Mouse (Mus musculus): ENCODE data around the gene Fubp1. TPM values are rescaled to one million over a fixed set of nuclear protein-coding genes. Genes with fewer than 3 reads are reported as not detected.

Fubp1 gene
- polyA plus RNA-seq, 1 experiment = 254 TPM

GRCm38 (mm10) chr3:152264830-152265229 is 54.6 kb downstream of the Fubp1 start:
- no peak overlapping the region for H3K27ac ChIP-seq (ENCODE audit: control insufficient read depth, insufficient read depth, low read length)
- DNase-seq = no peak
- WGBS = 79% methylated on average over 12 of the region's 12 CpGs

GRCm38 (mm10) chr3:152265351-152266035 is 55.3 kb downstream of the Fubp1 start:
- no peaks in the 10 kb centered on the region for H3K36me3 ChIP-seq (ENCODE audit: control insufficient read depth, insufficient read depth, low read length)
- WGBS = 4% methylated on average over 63 of the region's 63 CpGs
- peaks cover 13% of the 10 kb centered on the region for H3K4me1 ChIP-seq (replicated peaks; ENCODE audit: control insufficient read depth, insufficient read depth, low read length)
- no peak for DNase-seq
- H3K27me3 ChIP-seq (ENCODE audit: control insufficient read depth, insufficient read depth, low read length) = peaks cover 12% of the 10 kb centered on the region
- TF ChIP-seq POLR2A (IDR thresholded peaks at IDR 0.05; ENCODE audit: control insufficient read depth, extremely low read depth, insufficient read depth, low read length, poor library complexity) = no peak
- no peak for TF ChIP-seq CTCF (IDR thresholded peaks at IDR 0.05; ENCODE audit: borderline replicate concordance, control insufficient read depth, extremely low read depth, insufficient read depth, low read length, poor library complexity)
- no peak overlapping the region for H3K27ac ChIP-seq (ENCODE audit: control insufficient read depth, insufficient read depth, low read length)
- no peak overlapping the region for H3K4me3 ChIP-seq (ENCODE audit: control insufficient read depth, insufficient read depth, low read length)

More at GRCm38 (mm10) chr3:152264830-152265229, 54.6 kb downstream of the Fubp1 start:
- TF ChIP-seq CTCF (IDR thresholded peaks at IDR 0.05; ENCODE audit: borderline replicate concordance, control insufficient read depth, extremely low read depth, insufficient read depth, low read length, poor library complexity) (no peak), POLR2A (IDR thresholded peaks at IDR 0.05; ENCODE audit: control insufficient read depth, extremely low read depth, insufficient read depth, low read length, poor library complexity) (no peak)
- Histone ChIP-seq H3K4me3 (ENCODE audit: control insufficient read depth, insufficient read depth, low read length) (no peak overlapping the region), H3K4me1 (replicated peaks; ENCODE audit: control insufficient read depth, insufficient read depth, low read length) (peaks cover 13% of the 10 kb centered on the region), H3K36me3 (ENCODE audit: control insufficient read depth, insufficient read depth, low read length) (no peaks in the 10 kb centered on the region), H3K27me3 (ENCODE audit: control insufficient read depth, insufficient read depth, low read length) (peaks cover 12% of the 10 kb centered on the region)

GRCm38 (mm10) chr3:152266036-152266421 is 55.8 kb downstream of the Fubp1 start, which contains the start of gene Nexn:
TSS of gene Nexn (minus strand) at chr3:152266350.
- peaks cover 13% of the 10 kb centered on the region for H3K4me1 ChIP-seq (replicated peaks; ENCODE audit: control insufficient read depth, insufficient read depth, low read length)
- no peak for DNase-seq
- H3K27me3 ChIP-seq (ENCODE audit: control insufficient read depth, insufficient read depth, low read length) = peaks cover 12% of the 10 kb centered on the region
- no peak within 1 kb of the TSS for H3K4me3 ChIP-seq (ENCODE audit: control insufficient read depth, insufficient read depth, low read length)
- H3K27ac ChIP-seq (ENCODE audit: control insufficient read depth, insufficient read depth, low read length) = no peak within 1 kb of the TSS
- H3K36me3 ChIP-seq (ENCODE audit: control insufficient read depth, insufficient read depth, low read length) = no peaks in the 10 kb centered on the region
- 21% methylated on average over 13 of the region's 13 CpGs for WGBS
- TF ChIP-seq POLR2A (IDR thresholded peaks at IDR 0.05; ENCODE audit: control insufficient read depth, extremely low read depth, insufficient read depth, low read length, poor library complexity) (no peak), CTCF (IDR thresholded peaks at IDR 0.05; ENCODE audit: borderline replicate concordance, control insufficient read depth, extremely low read depth, insufficient read depth, low read length, poor library complexity) (no peak)

- Histone ChIP-seq H3K27me3 (ENCODE audit: control insufficient read depth, insufficient read depth, low read length) (peaks cover 12% of the 10 kb centered on the region), H3K36me3 (ENCODE audit: control insufficient read depth, insufficient read depth, low read length) (no peaks in the 10 kb centered on the region), H3K27ac (ENCODE audit: control insufficient read depth, insufficient read depth, low read length) (no peak overlapping the region), H3K4me1 (replicated peaks; ENCODE audit: control insufficient read depth, insufficient read depth, low read length) (peaks cover 6% of the 10 kb centered on the region; the same call in 1 of the 2 replicates), H3K4me3 (ENCODE audit: control insufficient read depth, insufficient read depth, low read length) (no peak overlapping the region)
- 94% methylated on average over 14 of the region's 14 CpGs for WGBS
- TF ChIP-seq CTCF (IDR thresholded peaks at IDR 0.05; ENCODE audit: borderline replicate concordance, control insufficient read depth, extremely low read depth, insufficient read depth, low read length, poor library complexity) (no peak), POLR2A (IDR thresholded peaks at IDR 0.05; ENCODE audit: control insufficient read depth, extremely low read depth, insufficient read depth, low read length, poor library complexity) (no peak)
- no peak for DNase-seq
These were observed 57.9 kb downstream of the Fubp1 start for GRCm38 (mm10) chr3:152268099-152268498.

- Histone ChIP-seq H3K36me3 (ENCODE audit: control insufficient read depth, insufficient read depth, low read length) (peaks cover 4% of the 10 kb centered on the region), H3K4me1 (replicated peaks; ENCODE audit: control insufficient read depth, insufficient read depth, low read length) (0 out of 2 replicates have a peak, but pooled peaks cover under 1% of the 10 kb centered on the region), H3K27me3 (ENCODE audit: control insufficient read depth, insufficient read depth, low read length) (0 out of 2 replicates have a peak, but pooled peaks cover 4% of the 10 kb centered on the region), H3K4me3 (ENCODE audit: control insufficient read depth, insufficient read depth, low read length) (no peak overlapping the region), H3K27ac (ENCODE audit: control insufficient read depth, insufficient read depth, low read length) (no peak overlapping the region)
- no peak for DNase-seq
- TF ChIP-seq POLR2A (IDR thresholded peaks at IDR 0.05; ENCODE audit: control insufficient read depth, extremely low read depth, insufficient read depth, low read length, poor library complexity) (no peak), CTCF (IDR thresholded peaks at IDR 0.05; ENCODE audit: borderline replicate concordance, control insufficient read depth, extremely low read depth, insufficient read depth, low read length, poor library complexity) (no peak)
- WGBS = 96% methylated on average over 10 of the region's 10 CpGs
These were observed 61.0 kb downstream of the Fubp1 start for GRCm38 (mm10) chr3:152271071-152271710.

GRCm38 (mm10) chr3:152271876-152272275 is 61.7 kb downstream of the Fubp1 start:
- TF ChIP-seq CTCF (IDR thresholded peaks at IDR 0.05; ENCODE audit: borderline replicate concordance, control insufficient read depth, extremely low read depth, insufficient read depth, low read length, poor library complexity) = no peak
- no peak for TF ChIP-seq POLR2A (IDR thresholded peaks at IDR 0.05; ENCODE audit: control insufficient read depth, extremely low read depth, insufficient read depth, low read length, poor library complexity)
- Histone ChIP-seq H3K27ac (ENCODE audit: control insufficient read depth, insufficient read depth, low read length) (no peak overlapping the region), H3K27me3 (ENCODE audit: control insufficient read depth, insufficient read depth, low read length) (no peaks in the 10 kb centered on the region), H3K4me3 (ENCODE audit: control insufficient read depth, insufficient read depth, low read length) (no peak overlapping the region), H3K4me1 (replicated peaks; ENCODE audit: control insufficient read depth, insufficient read depth, low read length) (no peaks in the 10 kb centered on the region), H3K36me3 (ENCODE audit: control insufficient read depth, insufficient read depth, low read length) (peaks cover 8% of the 10 kb centered on the region)
- 94% methylated on average over 6 of the region's 6 CpGs for WGBS
- DNase-seq = no peak
